Mouse (Mus musculus): ENCODE measurements around the gene D8Ertd738e.

The D8Ertd738e gene

GRCm38 (mm10) chr8:84202938-84203917 is 46.3 kb downstream of the D8Ertd738e start:
- in situ Hi-C loops (cut with MboI; ENCODE audit: low sequenced_read_pairs) = no loop called here

DNA sequence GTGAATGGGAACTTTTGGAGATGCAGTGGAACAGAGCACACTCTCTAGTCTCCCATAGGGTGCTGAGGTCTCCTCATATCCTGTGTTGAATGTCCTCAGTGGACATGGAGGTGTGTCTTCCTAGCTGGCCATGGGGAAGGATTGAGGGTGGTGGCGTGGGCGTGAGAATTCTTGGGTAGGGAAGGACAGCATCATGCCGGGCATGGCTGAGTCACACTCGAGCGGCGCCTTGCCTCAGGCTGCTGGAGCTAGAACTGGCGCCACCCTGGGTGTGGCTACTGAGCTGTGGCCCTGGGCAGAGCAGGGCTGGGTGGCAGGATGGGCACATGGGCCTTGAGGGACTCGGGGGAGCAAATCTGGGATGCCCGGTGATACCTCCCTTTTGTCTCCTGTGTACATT is 47.1 kb downstream of the D8Ertd738e start:
- in situ Hi-C loops (cut with MboI; ENCODE audit: low sequenced_read_pairs) = no loop called here

DNA sequence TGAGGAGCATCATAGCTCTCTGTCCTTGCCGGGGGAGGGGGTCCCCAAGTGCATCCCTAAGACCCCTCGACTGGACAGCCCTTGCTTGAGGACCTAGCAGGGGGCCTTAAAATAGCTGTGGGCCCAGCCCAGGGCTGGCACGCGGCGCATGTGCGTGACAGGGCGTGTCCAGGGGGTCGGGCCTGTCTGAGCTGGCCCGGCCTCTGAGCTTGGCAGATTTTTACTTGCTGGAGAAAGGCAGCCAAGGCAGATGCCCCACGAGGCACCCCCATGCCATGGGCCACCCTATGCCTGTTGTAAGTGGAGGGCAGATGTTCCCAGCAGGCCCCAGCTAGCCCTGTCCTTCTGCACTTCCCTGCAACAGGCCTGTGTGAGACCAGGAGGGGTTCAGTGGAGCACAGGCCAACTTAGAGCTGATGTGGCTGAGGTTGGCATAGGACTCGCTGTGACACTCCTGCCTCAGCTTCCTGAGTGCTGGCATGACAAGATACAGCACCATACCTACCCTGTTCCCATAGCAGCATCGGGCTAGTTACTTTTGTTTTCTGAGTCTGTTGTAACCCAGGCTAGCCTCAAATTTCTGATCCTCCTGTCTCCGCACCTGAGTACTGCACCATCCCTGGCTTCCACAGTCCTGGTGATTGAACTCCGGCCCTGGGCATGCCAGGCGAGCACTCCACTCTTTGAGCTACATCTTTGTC is 47.8 kb downstream of the D8Ertd738e start:
- in situ Hi-C loops (cut with MboI; ENCODE audit: low sequenced_read_pairs) = no loop called here

- in situ Hi-C loops (cut with MboI; ENCODE audit: low sequenced_read_pairs) = no loop called here
Measured at GRCm38 (mm10) chr8:84200652-84201544, 48.6 kb downstream of the D8Ertd738e start.

- in situ Hi-C loops (cut with MboI; ENCODE audit: low sequenced_read_pairs) = no loop called here
Measured at GRCm38 (mm10) chr8:84200126-84200555, 49.4 kb downstream of the D8Ertd738e start.

DNA sequence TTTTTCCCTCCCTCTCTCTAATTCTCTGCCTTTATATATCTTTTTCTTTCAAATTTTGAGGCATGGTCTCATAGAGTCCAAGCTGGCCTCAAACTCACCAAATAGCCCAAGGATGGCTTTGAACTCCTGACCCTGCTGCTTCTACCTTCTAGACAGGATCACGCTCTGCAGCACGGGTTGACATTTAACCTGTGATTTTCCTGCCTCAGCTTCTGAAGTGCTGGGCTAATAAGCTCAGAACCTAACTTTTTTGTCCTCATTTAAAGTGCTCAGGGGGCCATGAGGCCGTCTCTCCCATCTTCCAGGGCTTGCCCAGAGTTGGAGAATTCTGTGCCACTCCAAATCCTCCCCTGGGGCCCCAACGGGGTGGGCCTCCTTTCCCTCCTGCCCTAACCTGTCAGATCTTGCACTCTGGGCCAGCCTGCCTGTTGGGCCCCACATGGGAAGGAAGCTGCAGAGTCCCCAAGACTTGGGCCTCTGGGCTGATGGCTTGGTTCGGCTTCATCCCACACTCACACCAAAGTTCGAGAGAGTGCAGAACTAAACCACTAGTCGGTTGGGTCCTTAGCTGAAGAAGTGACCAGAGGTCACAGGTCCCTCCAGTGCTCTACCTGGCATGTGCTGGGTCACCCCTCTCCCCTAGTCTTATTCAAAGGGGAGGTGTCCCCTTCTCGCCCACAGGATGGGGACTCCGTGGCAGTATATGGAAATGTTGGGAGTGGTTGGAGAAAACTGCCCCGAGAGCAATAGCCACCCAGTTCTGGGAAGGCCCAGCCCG is 50.0 kb downstream of the D8Ertd738e start:
- in situ Hi-C loops (cut with MboI; ENCODE audit: low sequenced_read_pairs) = no loop called here

DNA sequence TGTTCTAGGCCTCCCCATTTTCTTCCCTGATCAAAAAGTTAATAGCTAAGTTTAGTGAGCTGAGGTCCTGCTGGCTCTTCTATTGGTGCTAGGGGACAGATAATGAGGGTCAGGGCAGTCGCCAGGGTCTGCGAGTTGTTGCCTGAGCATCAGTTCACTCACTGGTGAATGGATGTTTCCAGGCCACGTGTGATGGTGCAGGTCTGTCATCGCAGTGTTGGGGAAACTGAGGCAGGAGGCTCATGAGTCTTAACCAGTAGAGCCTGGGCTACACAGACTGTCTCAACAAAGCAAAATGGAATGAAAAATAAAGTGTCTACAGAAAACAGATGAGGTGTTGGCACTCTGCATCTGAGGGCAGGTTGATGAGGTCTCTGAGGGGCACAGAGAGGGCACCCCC is 50.6 kb downstream of the D8Ertd738e start:
- in situ Hi-C loops (cut with MboI; ENCODE audit: low sequenced_read_pairs) = no loop called here

DNA sequence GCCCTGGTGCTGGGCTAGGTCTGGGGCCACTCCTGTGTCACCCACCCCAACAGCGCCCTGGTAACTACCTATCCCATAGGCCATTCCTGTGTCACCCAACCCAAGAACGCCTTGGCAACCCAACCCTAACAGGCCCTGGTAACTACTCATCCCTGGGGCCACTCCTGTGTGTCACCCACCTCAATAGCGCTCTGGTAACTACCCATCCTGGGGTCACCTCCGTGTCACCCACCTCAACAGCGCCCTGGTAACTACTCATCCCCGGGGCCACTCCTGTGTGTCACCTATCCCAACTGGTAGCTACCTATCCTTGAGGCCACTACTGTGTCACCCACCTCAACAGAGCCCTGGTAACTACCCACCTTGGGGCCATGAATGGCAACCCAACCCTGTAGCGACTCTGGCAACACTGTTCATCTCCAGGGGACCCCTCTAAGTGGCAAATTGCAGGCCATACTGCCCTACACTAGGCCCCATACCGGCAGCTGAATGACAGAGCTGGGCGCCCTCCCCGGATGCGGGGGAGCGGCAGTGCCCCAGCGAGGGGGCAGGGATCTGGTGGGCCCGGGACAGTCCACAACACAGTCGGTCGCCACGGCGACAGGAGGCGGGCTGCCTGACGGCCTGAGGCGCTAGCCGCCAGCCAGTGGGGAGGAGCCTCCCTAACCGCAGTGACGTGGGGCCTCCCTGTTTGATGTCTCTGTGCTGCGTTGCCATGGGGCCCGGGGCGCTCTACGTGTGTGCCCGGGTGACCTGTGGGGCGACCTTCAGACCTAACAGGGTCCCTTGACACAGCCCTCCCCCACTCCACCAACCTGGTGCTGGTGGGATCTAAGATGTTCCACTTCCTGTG is 51.4 kb downstream of the D8Ertd738e start:
- in situ Hi-C loops (cut with MboI; ENCODE audit: low sequenced_read_pairs) = no loop called here

DNA sequence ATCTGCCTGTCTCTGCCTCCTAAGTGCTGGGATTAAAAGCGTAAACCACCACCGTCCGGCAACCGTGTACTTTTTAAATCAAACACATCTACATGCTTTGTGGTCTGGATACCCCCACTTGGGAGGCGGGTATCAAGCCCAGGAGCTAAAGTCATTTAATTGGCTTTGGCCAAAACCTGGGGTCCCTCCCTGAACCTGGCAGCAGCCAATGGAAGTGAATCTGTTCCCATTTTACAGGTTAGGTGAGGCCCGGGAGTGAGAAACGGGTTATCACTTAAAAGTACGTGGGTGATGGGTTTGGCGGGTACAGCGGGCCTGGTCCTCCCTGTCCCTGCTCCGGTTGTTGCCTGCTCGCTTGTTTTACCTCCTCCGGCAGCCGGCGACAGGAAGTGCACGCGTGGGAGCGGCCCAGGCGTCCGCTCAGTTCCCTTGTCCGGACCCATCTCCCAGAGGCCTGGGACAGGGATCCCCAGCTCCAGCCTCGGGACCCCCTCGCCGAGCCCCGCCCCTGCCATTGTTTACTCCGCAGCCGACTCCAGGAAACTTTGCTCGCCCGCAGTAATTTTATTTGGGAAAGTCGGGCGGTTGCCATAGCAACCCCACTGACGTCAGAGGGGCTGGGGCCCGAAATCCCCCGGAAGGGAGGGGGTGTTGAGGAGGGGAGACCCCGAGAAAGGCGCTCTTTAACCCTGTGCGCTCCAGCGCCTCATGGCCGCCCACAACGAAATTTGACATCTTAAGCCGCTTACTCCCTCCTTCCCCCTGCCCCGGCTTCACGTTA is 52.2 kb downstream of the D8Ertd738e start:
- in situ Hi-C loops (cut with MboI; ENCODE audit: low sequenced_read_pairs) = no loop called here

Data from CH12F3 (cell line).